Mouse (Mus musculus) ES-E14 (cell line): Measurements from ENCODE around the gene Sohlh2. TPM values are rescaled to one million over a fixed set of nuclear protein-coding genes. Genes with fewer than 3 reads are reported as not detected.

ENCODE experiments used
- DNase-seq: peaks from one replicate; pipeline ENCODE4 v3.0.0-alpha.2; 2013; ENCODE audit warnings: low read depth, low spot score
- H3K27ac ChIP-seq: 2 replicates; pipeline ENCODE4 v1.5.1; 2012; ENCODE audit warnings: low read depth, mild to moderate bottlenecking, low read length, moderate library complexity, mixed read lengths; ENCODE audit not compliant: poor library complexity, insufficient read depth, severe bottlenecking
- H3K36me3 ChIP-seq: 2 replicates; pipeline ENCODE4 v1.6.1; 2012; ENCODE audit warnings: mild to moderate bottlenecking, low read length, moderate library complexity, mixed read lengths; ENCODE audit not compliant: control insufficient read depth, poor library complexity, insufficient read depth, severe bottlenecking
- H3K4me1 ChIP-seq, 2 experiments: fragments of 150-350 bp in 1 of 2; sonication (generic) in 1 of 2; 2 replicates each; pipeline ENCODE4 v1.6.1; 2012; ENCODE audit warnings: low read length in 2 of 2, mild to moderate bottlenecking in 1 of 2, mixed read lengths in 1 of 2; ENCODE audit not compliant: control insufficient read depth in 2 of 2, insufficient read depth in 2 of 2, poor library complexity in 1 of 2
- H3K4me3 ChIP-seq, 2 experiments: fragments of 150-350 bp in 1 of 2; sonication (generic) in 1 of 2; 2 replicates each; pipeline ENCODE4 v1.5.1; 2012; ENCODE audit warnings: low read length in 2 of 2, low read depth in 1 of 2, mild to moderate bottlenecking in 1 of 2, mixed read lengths in 1 of 2; ENCODE audit not compliant: insufficient read depth in 1 of 2, poor library complexity in 1 of 2, severe bottlenecking in 1 of 2
- H3K9ac ChIP-seq: 2 replicates; pipeline ENCODE4 v1.6.1; 2012; ENCODE audit warnings: low read depth, mild to moderate bottlenecking, low read length, mixed read lengths; ENCODE audit not compliant: poor library complexity, insufficient read depth, severe bottlenecking
- H3K9me3 ChIP-seq: fragments of 150-350 bp; sonication (generic); 2 replicates; pipeline ENCODE4 v1.6.1; 2012; ENCODE audit warnings: low read depth, mild to moderate bottlenecking, low read length; ENCODE audit not compliant: control insufficient read depth, insufficient read depth
- CHD2 ChIP-seq: IDR thresholded peaks from 2 replicates; pipeline ENCODE4 v1.6.1; 2014; ENCODE audit warnings: mild to moderate bottlenecking, low read depth, low read length, inconsistent platforms
- HCFC1 ChIP-seq: IDR thresholded peaks from 2 replicates; pipeline ENCODE4 v1.6.1; 2012; ENCODE audit warnings: low read length, inconsistent platforms, borderline replicate concordance; ENCODE audit not compliant: insufficient read depth
- MAFK ChIP-seq: IDR thresholded peaks from 2 replicates; pipeline ENCODE4 v1.6.1; 2014; ENCODE audit warnings: mild to moderate bottlenecking, low read depth, low read length, inconsistent platforms; ENCODE audit not compliant: insufficient read depth
- ZC3H11A ChIP-seq: IDR thresholded peaks from 2 replicates; pipeline ENCODE4 v1.6.1; 2012; ENCODE audit warnings: low read depth, mild to moderate bottlenecking, inconsistent platforms, low read length, borderline replicate concordance
- ZNF384 ChIP-seq: IDR thresholded peaks from 2 replicates; pipeline ENCODE4 v1.6.1; 2012; ENCODE audit warnings: low read depth, low read length, inconsistent platforms
- in situ Hi-C, 2 experiments: fragments of 600-800 bp; cut with MboI; formaldehyde crosslinking; loops; one replicate each; pipeline ENCODE4 v1.15.1; 2025; ENCODE audit warnings: low sequenced_read_pairs in 2 of 2, inconsistent platforms in 1 of 2; ENCODE audit not compliant: unreplicated experiment in 2 of 2
- total RNA-seq: library from RNA; depleted of rRNA; stranded (reverse); fragments of 300-350 nt; gene quantifications from 2 replicates; pipeline ENCODE4 v1.2.3, GENCODE M21; 2012

Gene Sohlh2
- total RNA-seq, 1 experiment: 14.1 TPM

DNA sequence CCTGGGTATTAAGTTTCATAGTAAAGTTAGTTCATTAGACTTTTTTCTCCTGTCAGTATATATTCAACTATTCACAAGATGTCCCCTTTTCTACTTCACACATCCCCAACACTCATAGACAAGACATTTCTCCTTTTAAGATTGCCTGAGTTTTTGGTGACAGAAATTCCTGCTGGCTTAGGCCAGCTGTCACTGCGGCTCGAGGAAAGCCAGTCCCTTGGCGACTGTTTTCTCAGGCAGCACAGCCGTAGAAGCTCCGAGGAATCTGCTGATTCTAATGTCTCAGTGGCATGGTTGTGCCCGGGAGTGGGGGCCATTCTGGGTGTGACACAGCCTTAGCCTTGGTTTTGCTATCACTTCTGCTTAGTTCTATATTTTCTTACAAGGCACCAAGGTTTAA is 4.6 kb upstream of the Sohlh2 start:
- Histone ChIP-seq H3K4me1 (no peaks in the 10 kb centered on the region), H3K9ac (no peak overlapping the region), H3K27ac (no peak overlapping the region), H3K9me3 (no peaks in the 10 kb centered on the region), H3K4me3 (no peak overlapping the region), H3K36me3 (no peaks in the 10 kb centered on the region)
- TF ChIP-seq HCFC1 (no peak), ZC3H11A (no peak), MAFK (no peak), CHD2 (no peak), ZNF384 (no peak)
- in situ Hi-C loops: no loop called here
- DNase-seq: no peak

DNA sequence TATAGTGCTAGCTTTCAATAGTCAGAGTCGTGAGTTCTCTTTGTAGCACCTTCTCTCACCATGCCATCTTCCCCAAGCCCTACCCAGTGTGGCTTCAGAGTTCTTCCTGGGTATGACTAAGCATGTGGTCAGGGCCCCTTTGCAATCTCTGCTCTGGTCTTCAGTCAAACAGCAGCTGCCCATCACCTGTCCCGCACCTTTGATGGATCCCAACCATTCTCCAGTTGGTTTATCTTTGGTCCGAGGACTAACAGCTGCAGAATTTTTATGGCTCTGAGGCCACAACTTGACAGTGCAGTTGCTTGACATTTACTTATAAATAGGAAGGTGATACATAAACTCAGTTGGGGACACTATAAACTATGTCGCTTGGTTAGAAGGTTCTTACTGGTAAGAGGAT is 9.8 kb downstream of the Sohlh2 start:
- in situ Hi-C loops: no loop called here
- H3K4me3 ChIP-seq: no peak overlapping the region
- DNase-seq: no peak
- no peak overlapping the region for H3K9ac ChIP-seq
- no peaks in the 10 kb centered on the region for H3K4me1 ChIP-seq
- TF ChIP-seq ZNF384: no peak
- no peak for TF ChIP-seq HCFC1
- TF ChIP-seq CHD2: no peak
- no peaks in the 10 kb centered on the region for H3K36me3 ChIP-seq
- H3K9me3 ChIP-seq: no peaks in the 10 kb centered on the region
- H3K27ac ChIP-seq: no peak overlapping the region

DNA sequence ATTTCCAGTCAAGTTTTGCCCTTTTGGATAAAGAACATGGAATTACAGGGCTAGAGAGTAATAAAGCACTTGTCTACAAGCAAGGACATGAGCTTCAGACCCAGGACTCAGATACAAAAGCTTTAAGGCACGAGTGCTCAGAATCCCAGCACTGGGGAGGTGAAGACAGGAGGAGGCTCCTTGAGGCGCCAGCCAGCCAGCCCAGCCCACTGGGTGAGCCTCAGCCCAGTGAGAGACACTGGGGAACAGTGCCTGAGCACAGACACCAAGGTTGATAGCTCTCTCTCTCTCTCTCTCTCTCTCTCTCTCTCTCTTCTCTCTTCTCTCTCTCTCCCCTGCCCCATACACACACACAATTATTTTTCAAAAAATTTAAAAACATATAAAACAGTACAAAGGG is 11.5 kb downstream of the Sohlh2 start:
- H3K9me3 ChIP-seq: no peaks in the 10 kb centered on the region
- no peak for DNase-seq
- no peaks in the 10 kb centered on the region for H3K4me1 ChIP-seq
- H3K36me3 ChIP-seq: no peaks in the 10 kb centered on the region; the same call in 1 of the 2 replicates
- no peak overlapping the region for H3K27ac ChIP-seq
- TF ChIP-seq HCFC1 (no peak), CHD2 (no peak), MAFK (no peak), ZC3H11A (no peak), ZNF384 (no peak)
- no peak overlapping the region for H3K9ac ChIP-seq
- in situ Hi-C loops: no loop called here
- no peak overlapping the region for H3K4me3 ChIP-seq

GRCm38 (mm10) chr3:55194792-55195191 is 13.0 kb downstream of the Sohlh2 start:
- no peak for DNase-seq
- no peak for TF ChIP-seq ZNF384
- TF ChIP-seq ZC3H11A: no peak
- TF ChIP-seq CHD2: no peak
- TF ChIP-seq HCFC1: no peak
- TF ChIP-seq MAFK: no peak
- no peaks in the 10 kb centered on the region for H3K4me1 ChIP-seq
- H3K36me3 ChIP-seq: no peaks in the 10 kb centered on the region; the same call in 1 of the 2 replicates
- no peak overlapping the region for H3K27ac ChIP-seq
- H3K4me3 ChIP-seq: no peak overlapping the region
- H3K9ac ChIP-seq: no peak overlapping the region
- no peaks in the 10 kb centered on the region for H3K9me3 ChIP-seq
- in situ Hi-C loops: no loop called here

GRCm38 (mm10) chr3:55195581-55196327 is 13.9 kb downstream of the Sohlh2 start:
- no peak overlapping the region for H3K4me3 ChIP-seq
- in situ Hi-C loops: no loop called here
- DNase-seq: no peak
- H3K36me3 ChIP-seq: no peaks in the 10 kb centered on the region; the same call in 1 of the 2 replicates
- H3K9ac ChIP-seq: no peak overlapping the region
- TF ChIP-seq ZC3H11A (no peak), ZNF384 (no peak), MAFK (no peak)
- H3K9me3 ChIP-seq: no peaks in the 10 kb centered on the region
- no peak overlapping the region for H3K27ac ChIP-seq
- H3K4me1 ChIP-seq: no peaks in the 10 kb centered on the region
